9 mouse cellular contexts compared by ENCODE assay signal in the genomic region with DNA sequence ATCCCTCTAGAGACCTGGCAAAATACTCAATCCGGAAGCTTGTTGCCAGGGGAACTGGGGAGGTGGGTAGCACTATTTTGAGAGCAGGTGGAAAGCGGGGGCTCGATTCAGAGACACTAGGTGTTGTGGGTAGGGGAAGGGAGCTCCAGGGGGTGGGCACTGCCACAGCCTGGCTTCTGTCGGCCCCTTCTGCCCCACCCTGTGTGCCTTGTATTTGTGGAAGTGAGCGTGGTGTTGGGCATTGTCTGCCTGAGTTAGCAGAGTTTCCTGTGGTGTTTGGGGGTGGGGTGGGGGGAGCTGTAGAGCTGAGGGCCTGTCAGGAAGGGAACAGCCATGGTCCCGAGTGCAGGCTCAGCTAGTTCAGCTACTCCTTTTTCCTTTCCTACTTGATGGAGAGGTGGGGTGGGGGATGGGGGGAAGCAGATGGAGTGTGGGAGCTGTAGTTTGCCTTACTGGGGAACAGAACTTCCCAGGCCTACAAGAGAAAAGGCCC. TPM values are rescaled to one million over a fixed set of nuclear protein-coding genes. Genes with fewer than 3 reads are reported as not detected.
DNase-seq lines count a peak whose midpoint lies in the region; ATAC-seq lines count a peak whose summit lies in the region.
"Had no signal": no experiment of that assay in that cellular context is flagged by ENCODE, and none has a peak within 500 bp of the region (broad histone marks: within the 10 kb centered on the region; RNA-seq: fewer than 3 reads in every experiment).

No protein-coding gene starts in this region.

- no peak for ATAC-seq in hindbrain, embryonic 12.5 days (ENCODE audit: low FRiP score)
- no peak for ATAC-seq in hindbrain, embryonic 14.5 days (ENCODE audit: low FRiP score)
- ATAC-seq in common myeloid progenitor, adult 5-6 weeks (replicated peaks; ENCODE audit: low read depth, poor library complexity, severe bottlenecking), result peak; percentile 49
- ATAC-seq in intestine, embryonic 16.5 days, result no peak
- no peak for ATAC-seq in midbrain, embryonic 15.5 days (replicated peaks)
- ATAC-seq in erythroid progenitor cell, adult 5-6 weeks (replicated peaks; ENCODE audit: low FRiP score, poor library complexity, severe bottlenecking), result no peak

- no peak overlapping the region for H3K9ac ChIP-seq in hindbrain, embryonic 12.5 days
- H3K9ac ChIP-seq in hindbrain, embryonic 14.5 days, result no peak overlapping the region
- H3K9ac ChIP-seq in intestine, embryonic 16.5 days (ENCODE audit: low read depth, low read length), result no peak overlapping the region
- no peak overlapping the region for H3K9ac ChIP-seq in midbrain, embryonic 15.5 days

- 71% methylated on average over 6 of the region's 6 CpGs for WGBS in hindbrain, embryonic 12.5 days
- WGBS in hindbrain, embryonic 14.5 days, result 65% methylated on average over 6 of the region's 6 CpGs
- WGBS in intestine, embryonic 16.5 days, result 63% methylated on average over 6 of the region's 6 CpGs
- WGBS in midbrain, embryonic 15.5 days, result 69% methylated on average over 6 of the region's 6 CpGs

- no peaks in the 10 kb centered on the region for H3K27me3 ChIP-seq in hindbrain, embryonic 12.5 days
- H3K27me3 ChIP-seq in hindbrain, embryonic 14.5 days (ENCODE audit: control insufficient read depth, insufficient read depth, low read length), result no peaks in the 10 kb centered on the region
- H3K27me3 ChIP-seq in intestine, embryonic 16.5 days (replicated peaks; ENCODE audit: control insufficient read depth, insufficient read depth, low read length), result no peaks in the 10 kb centered on the region
- H3K27me3 ChIP-seq in midbrain, embryonic 15.5 days (replicated peaks), result no peaks in the 10 kb centered on the region

- H3K4me3 ChIP-seq in hindbrain, embryonic 12.5 days, result no peak overlapping the region
- no peak overlapping the region for H3K4me3 ChIP-seq in hindbrain, embryonic 14.5 days (replicated peaks; ENCODE audit: low read length)
- no peak overlapping the region for H3K4me3 ChIP-seq in intestine, embryonic 16.5 days (ENCODE audit: low read length)
- H3K4me3 ChIP-seq in midbrain, embryonic 15.5 days, result no peak overlapping the region

- 0 out of 2 replicates have a peak overlapping the region, but pooled peaks have one; percentile 1 for H3K27ac ChIP-seq in hindbrain, embryonic 12.5 days
- H3K27ac ChIP-seq in hindbrain, embryonic 14.5 days, result no peak overlapping the region
- H3K27ac ChIP-seq in intestine, embryonic 16.5 days (ENCODE audit: low read length), result peak overlapping the region; percentile 21; the same call in 1 of the 2 replicates
- no peak overlapping the region for H3K27ac ChIP-seq in midbrain, embryonic 15.5 days

- H3K4me2 ChIP-seq in hindbrain, embryonic 12.5 days (replicated peaks), result no peak overlapping the region
- no peak overlapping the region for H3K4me2 ChIP-seq in hindbrain, embryonic 14.5 days (replicated peaks)
- no peak overlapping the region for H3K4me2 ChIP-seq in intestine, embryonic 16.5 days (ENCODE audit: low read depth, low read length)
- no peak overlapping the region for H3K4me2 ChIP-seq in midbrain, embryonic 15.5 days

- H3K4me1 ChIP-seq in hindbrain, embryonic 12.5 days, result peaks cover 38% of the 10 kb centered on the region
- H3K4me1 ChIP-seq in hindbrain, embryonic 14.5 days (replicated peaks; ENCODE audit: control insufficient read depth, insufficient read depth, low read length), result peaks cover 23% of the 10 kb centered on the region
- H3K4me1 ChIP-seq in intestine, embryonic 16.5 days (ENCODE audit: control insufficient read depth, insufficient read depth, low read length), result peaks cover 15% of the 10 kb centered on the region
- peaks cover 34% of the 10 kb centered on the region for H3K4me1 ChIP-seq in midbrain, embryonic 15.5 days

- H3K9me3 ChIP-seq in hindbrain, embryonic 12.5 days (replicated peaks), result no peaks in the 10 kb centered on the region
- H3K9me3 ChIP-seq in hindbrain, embryonic 14.5 days (ENCODE audit: control insufficient read depth, low read length), result no peaks in the 10 kb centered on the region
- H3K9me3 ChIP-seq in intestine, embryonic 16.5 days (ENCODE audit: control insufficient read depth, low read length), result no peaks in the 10 kb centered on the region
- H3K9me3 ChIP-seq in midbrain, embryonic 15.5 days, result no peaks in the 10 kb centered on the region

- H3K36me3 ChIP-seq in hindbrain, embryonic 12.5 days, result peaks cover 82% of the 10 kb centered on the region
- peaks cover 83% of the 10 kb centered on the region for H3K36me3 ChIP-seq in hindbrain, embryonic 14.5 days (replicated peaks; ENCODE audit: control insufficient read depth, insufficient read depth)
- H3K36me3 ChIP-seq in intestine, embryonic 16.5 days (ENCODE audit: control insufficient read depth, insufficient read depth, low read length), result peaks cover 27% of the 10 kb centered on the region
- H3K36me3 ChIP-seq in midbrain, embryonic 15.5 days (replicated peaks), result peaks cover 59% of the 10 kb centered on the region

- no peak for DNase-seq in hindbrain, embryonic 14.5 days (ENCODE audit: low spot score)
- peak; percentile 62 to 79 for DNase-seq in lung, postnatal 4 days
- DNase-seq in spleen, postnatal 10 days (ENCODE audit: low spot score in 2 of 2), result no peak

RNA-seq across cellular contexts. Expression of gene Rxfp4, which starts 22.0 kb away (rescaled TPM):
- not detected in 2 replicates for polyA plus RNA-seq in hindbrain, embryonic 12.5 days (2016; fragmentation: Nextera tagmentation; extraction: Ambion mirVana)
- not detected in 2 replicates for polyA plus RNA-seq in hindbrain, embryonic 14.5 days (2014; fragmentation: Nextera tagmentation; extraction: Ambion mirVana)
- not detected in 2 replicates for total RNA-seq in common myeloid progenitor, adult 5-6 weeks (2017)
- not detected in 2 replicates for polyA plus RNA-seq in intestine, embryonic 16.5 days (2015; fragmentation: Nextera tagmentation; extraction: Ambion mirVana)
- not detected in 2 replicates for polyA plus RNA-seq in midbrain, embryonic 15.5 days (2015; fragmentation: Nextera tagmentation; extraction: Ambion mirVana)
- total RNA-seq in erythroid progenitor cell, adult 5-6 weeks (2015; ENCODE audit: low replicate concordance), result not detected in 2 replicates
- not detected in 2 replicates for total RNA-seq in erythroid progenitor cell, adult 5-6 weeks (2017; ENCODE audit: low replicate concordance)
- polyA plus RNA-seq: neural tube, embryonic 14.5 days had no signal

RNA-seq across cellular contexts. Expression of gene Arhgef2, which starts 25.1 kb away (rescaled TPM):
- 171 and 179 TPM in 2 replicates for polyA plus RNA-seq in hindbrain, embryonic 12.5 days (2016; fragmentation: Nextera tagmentation; extraction: Ambion mirVana)
- 96.0 and 115 TPM in 2 replicates for polyA plus RNA-seq in hindbrain, embryonic 14.5 days (2014; fragmentation: Nextera tagmentation; extraction: Ambion mirVana)
- 92.2 and 93.1 TPM in 2 replicates for total RNA-seq in common myeloid progenitor, adult 5-6 weeks (2017)
- polyA plus RNA-seq in intestine, embryonic 16.5 days (2015; fragmentation: Nextera tagmentation; extraction: Ambion mirVana), result 41.5 and 43.7 TPM in 2 replicates
- 138 and 145 TPM in 2 replicates for polyA plus RNA-seq in midbrain, embryonic 15.5 days (2015; fragmentation: Nextera tagmentation; extraction: Ambion mirVana)
- total RNA-seq in erythroid progenitor cell, adult 5-6 weeks (2015; ENCODE audit: low replicate concordance), result 17.7 and 23.9 TPM in 2 replicates
- 12.7 and 15.7 TPM in 2 replicates for total RNA-seq in erythroid progenitor cell, adult 5-6 weeks (2017; ENCODE audit: low replicate concordance)

RNA-seq across cellular contexts. Expression of gene Khdc4, which starts 54.7 kb away (rescaled TPM):
- polyA plus RNA-seq in hindbrain, embryonic 12.5 days (2016; fragmentation: Nextera tagmentation; extraction: Ambion mirVana), result 117 and 119 TPM in 2 replicates
- polyA plus RNA-seq in hindbrain, embryonic 14.5 days (2014; fragmentation: Nextera tagmentation; extraction: Ambion mirVana), result 79.3 and 86.7 TPM in 2 replicates
- total RNA-seq in common myeloid progenitor, adult 5-6 weeks (2017), result 52.6 and 71.2 TPM in 2 replicates
- polyA plus RNA-seq in intestine, embryonic 16.5 days (2015; fragmentation: Nextera tagmentation; extraction: Ambion mirVana), result 61.1 and 61.5 TPM in 2 replicates
- polyA plus RNA-seq in midbrain, embryonic 15.5 days (2015; fragmentation: Nextera tagmentation; extraction: Ambion mirVana), result 88.9 and 92.9 TPM in 2 replicates
- total RNA-seq in erythroid progenitor cell, adult 5-6 weeks (2015; ENCODE audit: low replicate concordance), result 56.9 and 69.2 TPM in 2 replicates
- 37.8 and 62.8 TPM in 2 replicates for total RNA-seq in erythroid progenitor cell, adult 5-6 weeks (2017; ENCODE audit: low replicate concordance)

RNA-seq across cellular contexts. Expression of gene Ssr2, which starts 55.2 kb away (rescaled TPM):
- polyA plus RNA-seq in hindbrain, embryonic 12.5 days (2016; fragmentation: Nextera tagmentation; extraction: Ambion mirVana), result 152 and 155 TPM in 2 replicates
- polyA plus RNA-seq in hindbrain, embryonic 14.5 days (2014; fragmentation: Nextera tagmentation; extraction: Ambion mirVana), result 117 and 129 TPM in 2 replicates
- total RNA-seq in common myeloid progenitor, adult 5-6 weeks (2017), result 144 and 157 TPM in 2 replicates
- 371 and 377 TPM in 2 replicates for polyA plus RNA-seq in intestine, embryonic 16.5 days (2015; fragmentation: Nextera tagmentation; extraction: Ambion mirVana)
- 133 and 143 TPM in 2 replicates for polyA plus RNA-seq in midbrain, embryonic 15.5 days (2015; fragmentation: Nextera tagmentation; extraction: Ambion mirVana)
- total RNA-seq in erythroid progenitor cell, adult 5-6 weeks (2015; ENCODE audit: low replicate concordance), result 97.7 and 101 TPM in 2 replicates
- 23.9 and 50.2 TPM in 2 replicates for total RNA-seq in erythroid progenitor cell, adult 5-6 weeks (2017; ENCODE audit: low replicate concordance)

Comparison
In these comparisons a context has a peak if more than half of its experiments do, and no peak if none do; other contexts are left out.
1. H3K27ac ChIP-seq: peak in hindbrain, embryonic 12.5 days (single experiment) and intestine, embryonic 16.5 days (single experiment); none in hindbrain, embryonic 14.5 days (single experiment) and midbrain, embryonic 15.5 days (single experiment).
2. DNase-seq: peak in lung, postnatal 4 days (2 of 2); none in hindbrain, embryonic 14.5 days (single experiment) and spleen, postnatal 10 days (0 of 2).